Mouse (Mus musculus) erythroblast, embryonic 14.5 days (primary cell): ENCODE measurements around the gene Egln1.

Experiments used
- GATA1 ChIP-seq: IDR thresholded peaks from 2 replicates; pipeline ENCODE4 v1.6.1; 2012; ENCODE audit warnings: low read length, inconsistent platforms, mixed read lengths
- TAL1 ChIP-seq: IDR thresholded peaks from 3 replicates; pipeline ENCODE4 v1.6.1; 2012; ENCODE audit warnings: low read length, inconsistent platforms, mixed read lengths

DNA sequence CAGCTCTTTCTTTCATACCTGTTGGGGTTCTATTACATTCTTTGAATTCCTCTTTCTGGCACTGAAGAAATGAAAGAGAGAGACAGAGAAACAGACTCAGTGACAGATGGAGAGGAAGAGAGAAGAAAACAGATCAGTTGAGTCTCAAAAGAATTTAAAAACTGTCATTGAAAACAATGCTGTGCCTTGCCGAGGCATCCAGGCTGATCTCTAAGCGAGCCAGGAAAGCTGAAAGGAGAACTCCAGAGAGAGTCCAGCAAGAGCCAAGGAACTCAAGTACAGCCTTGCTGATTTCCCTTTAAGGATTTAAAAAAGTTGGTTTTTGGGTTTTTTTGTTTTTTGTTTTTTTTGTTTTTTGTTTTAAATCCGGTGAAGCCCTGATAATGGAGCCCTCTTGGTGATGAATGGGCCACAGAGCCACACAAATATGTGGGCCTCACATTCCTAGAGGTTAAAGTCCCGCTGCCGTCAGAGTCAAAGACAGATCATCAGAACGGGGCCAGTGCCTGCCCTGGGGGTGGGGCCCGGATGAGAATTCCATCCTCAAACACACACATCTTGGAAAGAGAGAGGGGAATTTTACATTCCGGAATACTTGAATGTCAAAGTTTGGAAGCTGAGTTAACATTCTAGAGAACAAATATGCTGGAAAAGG, 11.2 kb upstream of the Egln1 start:
- TF ChIP-seq TAL1 (no peak), GATA1 (no peak)
